Mouse (Mus musculus) midbrain, embryonic 15.5 days (tissue): ENCODE results near the gene AI182371. TPM values are rescaled to one million over a fixed set of nuclear protein-coding genes. Genes with fewer than 3 reads are reported as not detected.
A peak's percentile ranks its signal among the peaks of the same experiment; 100 is the strongest.

Source experiments
- ATAC-seq: fragments of 200-750 bp; cut with Nextera tagmentation; replicated peaks from 2 replicates; pipeline ENCODE4 v1.8.0; 2017; ENCODE audit warnings: moderate TSS enrichment
- H3K27ac ChIP-seq: fragments of 300-500 bp; sonication (generic); 2 replicates; pipeline ENCODE4 v1.5.1; 2015; ENCODE audit warnings: mild to moderate bottlenecking, inconsistent platforms
- H3K27me3 ChIP-seq: fragments of 300-500 bp; sonication (generic); replicated peaks from 2 replicates; pipeline ENCODE4 v1.6.1; 2015; ENCODE audit warnings: inconsistent platforms
- H3K36me3 ChIP-seq: fragments of 300-500 bp; sonication (generic); replicated peaks from 2 replicates; pipeline ENCODE4 v1.6.1; 2015; ENCODE audit warnings: inconsistent platforms
- H3K4me1 ChIP-seq: fragments of 300-500 bp; sonication (generic); 2 replicates; pipeline ENCODE4 v1.6.1; 2015; ENCODE audit warnings: inconsistent platforms
- H3K4me2 ChIP-seq: fragments of 300-500 bp; sonication (generic); 2 replicates; pipeline ENCODE4 v1.6.1; 2015; ENCODE audit warnings: inconsistent platforms, mild to moderate bottlenecking, moderate library complexity
- H3K4me3 ChIP-seq: fragments of 300-500 bp; sonication (generic); 2 replicates; pipeline ENCODE4 v1.5.1; 2015; ENCODE audit warnings: mild to moderate bottlenecking, inconsistent platforms
- H3K9ac ChIP-seq: fragments of 300-500 bp; sonication (generic); 2 replicates; pipeline ENCODE4 v1.6.1; 2015; ENCODE audit warnings: mild to moderate bottlenecking, inconsistent platforms
- H3K9me3 ChIP-seq: fragments of 300-500 bp; sonication (generic); 2 replicates; pipeline ENCODE4 v1.6.1; 2016; ENCODE audit warnings: inconsistent platforms
- WGBS: fragments of 180-500 bp; shearing (Covaris S2); methylation state at CpG from one replicate; pipeline ENCODE4 v1.1.7; 2015; ENCODE audit warnings: mixed read lengths; 5-methylcytosine and 5-hydroxymethylcytosine counted together
- polyA plus RNA-seq: library from polyadenylated mRNA; unstranded; fragments of >200 nt; fragmentation: Nextera tagmentation; extraction: Ambion mirVana; gene quantifications from 2 replicates; pipeline ENCODE4 v1.2.1, GENCODE M21; 2015

Gene AI182371
- polyA plus RNA-seq, 1 experiment from 2014 or later, result 0.32 TPM

GRCm38 (mm10) chr2:35108712-35109111, 7.4 kb upstream of the AI182371 start:
- peak overlapping the region; percentile 92 for H3K4me3 ChIP-seq
- H3K27ac ChIP-seq, result peak overlapping the region; percentile 92
- H3K36me3 ChIP-seq, result no peaks in the 10 kb centered on the region
- H3K4me1 ChIP-seq, result peaks cover 11% of the 10 kb centered on the region
- H3K4me2 ChIP-seq, result peak overlapping the region; percentile 69
- 31% methylated on average over 3 of the region's 3 CpGs for WGBS
- peak; percentile 66 for ATAC-seq
- no peaks in the 10 kb centered on the region for H3K27me3 ChIP-seq
- H3K9ac ChIP-seq, result peak overlapping the region; percentile 82
- no peaks in the 10 kb centered on the region for H3K9me3 ChIP-seq

DNA sequence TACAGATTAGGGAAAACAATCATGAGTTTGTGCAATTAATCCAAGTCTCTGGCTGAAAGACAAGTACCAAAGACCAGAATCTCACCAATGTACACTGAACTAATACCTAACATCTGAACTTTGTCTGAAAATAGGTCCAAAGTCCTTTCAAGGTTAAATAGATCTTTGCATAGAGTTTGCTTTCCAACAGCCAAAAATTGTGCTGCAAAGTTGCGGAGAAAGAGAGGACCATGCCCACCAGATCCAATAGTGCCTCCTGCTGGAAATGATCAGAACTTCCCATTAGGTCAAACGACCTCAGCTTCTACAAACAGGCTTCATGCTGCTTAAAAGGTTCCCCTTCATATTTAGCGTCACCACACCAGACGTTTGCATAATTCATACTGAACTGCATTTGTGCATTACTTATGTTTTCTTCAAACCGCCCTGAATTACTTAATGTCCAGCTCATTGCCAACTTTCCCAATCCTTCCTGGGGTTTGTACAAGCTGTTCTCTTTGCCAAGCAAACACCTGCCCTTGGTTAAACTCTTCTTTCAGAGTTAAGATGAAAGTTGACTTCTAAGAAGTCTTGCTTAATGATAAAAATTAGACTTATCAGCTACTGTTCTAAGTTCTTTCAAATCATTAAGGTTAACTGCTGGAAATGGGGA, 6.8 kb upstream of the AI182371 start:
- Histone ChIP-seq H3K4me3 (no peak overlapping the region), H3K27me3 (no peaks in the 10 kb centered on the region), H3K4me1 (peaks cover 11% of the 10 kb centered on the region), H3K9ac (no peak overlapping the region), H3K4me2 (no peak overlapping the region), H3K9me3 (no peaks in the 10 kb centered on the region), H3K36me3 (no peaks in the 10 kb centered on the region), H3K27ac (no peak overlapping the region)
- ATAC-seq, result no peak
- 52% methylated on average over 5 of the region's 5 CpGs for WGBS

DNA sequence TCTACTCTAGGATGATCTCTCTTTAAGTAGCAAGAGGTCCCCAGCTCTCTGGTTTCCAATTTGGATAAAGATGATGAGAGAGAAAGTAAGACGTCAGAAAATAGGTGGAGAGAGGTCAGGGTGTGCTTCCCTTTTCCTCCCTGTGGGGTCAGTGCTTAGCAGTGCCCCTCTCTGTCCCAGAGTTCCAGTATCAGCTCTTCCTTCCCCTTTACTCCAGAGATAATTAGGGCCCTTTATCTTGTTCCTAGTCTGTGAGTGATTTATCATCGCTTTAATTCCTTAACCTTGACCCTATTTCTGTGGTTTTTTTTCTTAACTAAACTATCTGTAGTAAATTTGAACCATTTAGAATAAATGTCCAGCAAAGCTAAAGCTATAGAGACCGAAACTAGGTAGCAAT, 3.5 kb upstream of the AI182371 start:
- ATAC-seq, result no peak
- peaks cover 4% of the 10 kb centered on the region; the same call in 1 of the 2 replicates for H3K4me1 ChIP-seq
- 67% methylated on average over 3 of the region's 3 CpGs for WGBS
- H3K9ac ChIP-seq, result no peak overlapping the region
- H3K27me3 ChIP-seq, result no peaks in the 10 kb centered on the region
- no peak overlapping the region for H3K4me3 ChIP-seq
- H3K9me3 ChIP-seq, result no peaks in the 10 kb centered on the region
- no peak overlapping the region for H3K4me2 ChIP-seq
- no peak overlapping the region for H3K27ac ChIP-seq
- no peaks in the 10 kb centered on the region for H3K36me3 ChIP-seq

DNA sequence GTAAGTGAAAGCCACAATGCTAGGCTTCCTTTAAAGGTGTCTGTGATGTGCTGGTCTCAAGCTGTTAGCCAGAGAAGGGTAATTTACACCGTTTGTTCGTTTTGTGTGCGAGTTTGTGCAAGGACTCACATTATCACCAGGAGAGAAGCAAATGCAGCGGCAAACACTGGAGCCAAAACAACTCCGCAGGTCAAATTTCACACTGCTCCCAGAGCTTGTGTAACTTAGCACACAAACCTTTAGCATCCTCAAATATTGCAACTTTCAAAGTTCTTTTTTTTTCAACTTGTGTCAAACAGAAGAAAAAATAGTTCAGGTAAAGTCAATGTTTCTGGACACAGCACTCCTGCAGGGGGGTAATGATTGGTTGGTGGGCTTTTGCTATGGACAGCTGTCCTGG, 2.2 kb upstream of the AI182371 start:
- 86% methylated on average over 5 of the region's 5 CpGs for WGBS
- H3K36me3 ChIP-seq, result no peaks in the 10 kb centered on the region
- no peak overlapping the region for H3K27ac ChIP-seq

GRCm38 (mm10) chr2:35102777-35103176, 1.4 kb upstream of the AI182371 start:
- Histone ChIP-seq H3K9me3 (no peaks in the 10 kb centered on the region), H3K36me3 (no peaks in the 10 kb centered on the region), H3K4me3 (no peak overlapping the region), H3K27me3 (no peaks in the 10 kb centered on the region), H3K4me2 (no peak overlapping the region), H3K4me1 (no peaks in the 10 kb centered on the region), H3K27ac (no peak overlapping the region), H3K9ac (no peak overlapping the region)
- no peak for ATAC-seq

More for the DNA sequence above, 2.2 kb upstream of the AI182371 start:
- no peak overlapping the region for H3K9ac ChIP-seq
- no peak overlapping the region for H3K4me3 ChIP-seq
- H3K4me2 ChIP-seq, result no peak overlapping the region
- no peaks in the 10 kb centered on the region for H3K27me3 ChIP-seq
- ATAC-seq, result no peak
- no peaks in the 10 kb centered on the region for H3K9me3 ChIP-seq
- H3K4me1 ChIP-seq, result no peaks in the 10 kb centered on the region

DNA sequence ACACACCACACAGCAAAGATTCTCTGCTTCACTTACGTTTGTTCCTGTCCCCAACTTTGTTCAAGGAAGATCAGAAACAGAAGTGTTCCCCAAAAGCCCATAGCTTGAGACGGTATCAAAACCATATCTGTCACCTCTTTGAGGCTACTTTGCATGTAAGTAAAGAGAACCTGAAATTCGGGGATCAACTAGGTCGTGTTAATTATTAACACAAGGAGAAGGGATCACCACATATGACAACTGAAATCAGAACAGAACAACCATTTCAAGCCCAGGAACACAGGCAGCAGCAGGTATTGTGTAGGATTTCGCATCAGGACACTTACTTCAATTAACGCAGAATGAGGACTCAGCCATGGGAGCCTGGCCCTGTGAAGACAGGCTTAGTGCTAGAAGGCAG, 814 bp downstream of the AI182371 start:
- no peak for ATAC-seq
- WGBS, result 84% methylated on average over 6 of the region's 6 CpGs

GRCm38 (mm10) chr2:35087418-35087817, 13.9 kb downstream of the AI182371 start:
- ATAC-seq, result no peak

More for the DNA sequence above, 814 bp downstream of the AI182371 start:
- no peaks in the 10 kb centered on the region for H3K9me3 ChIP-seq
- H3K4me3 ChIP-seq, result no peak overlapping the region
- H3K9ac ChIP-seq, result no peak overlapping the region
- H3K27ac ChIP-seq, result no peak overlapping the region
- H3K27me3 ChIP-seq, result no peaks in the 10 kb centered on the region
- no peaks in the 10 kb centered on the region for H3K36me3 ChIP-seq
- no peak overlapping the region for H3K4me2 ChIP-seq
- H3K4me1 ChIP-seq, result no peaks in the 10 kb centered on the region

DNA sequence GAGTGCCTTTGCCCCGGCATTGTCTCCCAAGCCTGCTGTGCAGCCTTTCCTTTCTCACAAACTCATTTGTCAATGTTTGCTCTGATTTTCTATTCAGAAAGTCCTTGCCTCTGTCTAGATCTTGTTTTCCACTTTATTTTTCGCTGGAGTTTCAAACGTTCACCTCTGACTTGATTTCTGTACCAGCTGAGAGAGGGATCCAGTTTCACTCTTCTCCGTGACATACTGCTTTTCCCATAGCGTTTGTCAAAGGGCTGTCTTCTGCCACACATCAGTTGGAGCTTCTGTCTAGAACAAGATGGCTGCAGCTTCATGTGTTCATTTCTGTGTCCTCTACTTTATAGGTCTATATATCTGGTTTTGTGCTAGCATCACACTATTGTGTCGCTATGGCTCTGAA, 22.2 kb downstream of the AI182371 start:
- Histone ChIP-seq H3K9me3 (no peaks in the 10 kb centered on the region), H3K27ac (no peak overlapping the region), H3K27me3 (no peaks in the 10 kb centered on the region), H3K4me3 (no peak overlapping the region), H3K36me3 (no peaks in the 10 kb centered on the region), H3K9ac (no peak overlapping the region), H3K4me2 (no peak overlapping the region), H3K4me1 (no peaks in the 10 kb centered on the region)
- 74% methylated on average over 6 of the region's 6 CpGs for WGBS
- no peak for ATAC-seq

More at GRCm38 (mm10) chr2:35087418-35087817, 13.9 kb downstream of the AI182371 start:
- H3K36me3 ChIP-seq, result no peaks in the 10 kb centered on the region
- H3K4me1 ChIP-seq, result no peaks in the 10 kb centered on the region
- no peak overlapping the region for H3K27ac ChIP-seq
- H3K27me3 ChIP-seq, result no peaks in the 10 kb centered on the region
- no peak overlapping the region for H3K9ac ChIP-seq
- H3K4me2 ChIP-seq, result no peak overlapping the region
- 80% methylated on average over 4 of the region's 4 CpGs for WGBS
- no peak overlapping the region for H3K4me3 ChIP-seq
- H3K9me3 ChIP-seq, result no peaks in the 10 kb centered on the region

- H3K36me3 ChIP-seq, result no peaks in the 10 kb centered on the region
- H3K9me3 ChIP-seq, result no peaks in the 10 kb centered on the region
- no peak overlapping the region for H3K27ac ChIP-seq
- ATAC-seq, result no peak
- H3K27me3 ChIP-seq, result no peaks in the 10 kb centered on the region
- WGBS, result 90% methylated on average over 3 of the region's 3 CpGs
- H3K9ac ChIP-seq, result no peak overlapping the region
- H3K4me1 ChIP-seq, result no peaks in the 10 kb centered on the region
- no peak overlapping the region for H3K4me3 ChIP-seq
- H3K4me2 ChIP-seq, result no peak overlapping the region
Observed at GRCm38 (mm10) chr2:35074328-35074727, 27.0 kb downstream of the AI182371 start.

DNA sequence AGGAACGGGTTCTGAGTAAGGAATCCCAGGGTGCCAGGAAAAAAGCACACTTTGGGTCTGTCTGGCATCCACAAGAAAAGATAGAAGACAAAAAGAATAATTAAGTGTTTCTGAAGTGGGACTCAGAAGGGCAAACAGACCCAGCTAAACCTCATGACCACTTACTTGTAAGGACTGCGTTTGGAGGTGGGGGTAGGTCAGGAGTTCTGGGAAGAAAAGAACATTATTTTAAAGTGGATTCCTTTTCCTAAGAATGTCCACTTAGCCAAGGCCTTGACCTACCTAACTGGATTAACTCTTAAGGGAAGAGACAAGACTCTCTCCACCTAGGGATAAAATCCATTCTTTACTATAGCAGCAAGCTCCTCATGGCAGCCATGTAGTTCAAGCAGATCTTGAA, 28.8 kb downstream of the AI182371 start:
- no peaks in the 10 kb centered on the region for H3K4me1 ChIP-seq
- WGBS, result 69% methylated on average over 2 of the region's 2 CpGs

GRCm38 (mm10) chr2:35070275-35070674, 31.1 kb downstream of the AI182371 start:
- H3K4me1 ChIP-seq, result no peaks in the 10 kb centered on the region
- H3K9me3 ChIP-seq, result no peaks in the 10 kb centered on the region
- H3K36me3 ChIP-seq, result no peaks in the 10 kb centered on the region
- no peaks in the 10 kb centered on the region for H3K27me3 ChIP-seq
- H3K4me3 ChIP-seq, result no peak overlapping the region
- no peak overlapping the region for H3K27ac ChIP-seq
- H3K9ac ChIP-seq, result no peak overlapping the region
- H3K4me2 ChIP-seq, result no peak overlapping the region
- no peak for ATAC-seq
- WGBS, result 93% methylated on average over 4 of the region's 4 CpGs

More for the DNA sequence above, 28.8 kb downstream of the AI182371 start:
- H3K9ac ChIP-seq, result no peak overlapping the region
- H3K4me2 ChIP-seq, result no peak overlapping the region
- no peak overlapping the region for H3K4me3 ChIP-seq
- H3K36me3 ChIP-seq, result no peaks in the 10 kb centered on the region
- H3K9me3 ChIP-seq, result no peaks in the 10 kb centered on the region
- no peak for ATAC-seq
- H3K27me3 ChIP-seq, result no peaks in the 10 kb centered on the region
- no peak overlapping the region for H3K27ac ChIP-seq

- no peak overlapping the region for H3K9ac ChIP-seq
- no peak overlapping the region for H3K4me3 ChIP-seq
- WGBS, result 95% methylated on average over 1 of the region's 1 CpGs
- H3K4me1 ChIP-seq, result no peaks in the 10 kb centered on the region
- H3K36me3 ChIP-seq, result no peaks in the 10 kb centered on the region
- H3K9me3 ChIP-seq, result no peaks in the 10 kb centered on the region
- ATAC-seq, result no peak
- H3K27me3 ChIP-seq, result no peaks in the 10 kb centered on the region
- H3K27ac ChIP-seq, result no peak overlapping the region
- H3K4me2 ChIP-seq, result no peak overlapping the region
Observed at GRCm38 (mm10) chr2:35069124-35069523, 32.2 kb downstream of the AI182371 start.

- Histone ChIP-seq H3K36me3 (no peaks in the 10 kb centered on the region), H3K4me2 (no peak overlapping the region), H3K27ac (no peak overlapping the region), H3K4me1 (no peaks in the 10 kb centered on the region), H3K9ac (no peak overlapping the region), H3K9me3 (no peaks in the 10 kb centered on the region), H3K4me3 (no peak overlapping the region), H3K27me3 (no peaks in the 10 kb centered on the region)
- no peak for ATAC-seq
- WGBS, result 92% methylated on average over 11 of the region's 11 CpGs
Observed at GRCm38 (mm10) chr2:35067117-35067516, 34.2 kb downstream of the AI182371 start.
